Mouse (Mus musculus) liver, embryonic 14.5 days (tissue): ENCODE results near the gene Acin1.

ENCODE experiments used
- CTCF ChIP-seq: IDR thresholded peaks from 2 replicates; pipeline ENCODE4 v1.5.1; 2016; ENCODE audit warnings: antibody characterized with exemption, low read depth, control low read depth
- EP300 ChIP-seq: IDR thresholded peaks from 2 replicates; pipeline ENCODE4 v1.6.1; 2016; ENCODE audit warnings: antibody characterized with exemption, low read depth

- TF ChIP-seq EP300 = no peak
- TF ChIP-seq CTCF = no peak
Measured at GRCm38 (mm10) chr14:54734004-54734403, 47.3 kb upstream of the Acin1 start.
